Comparison of ENCODE assay signal across 8 mouse cellular contexts in genomic region chr7:3411160-3411941, GRCm38 (mm10). TPM values are rescaled to one million over a fixed set of nuclear protein-coding genes. Genes with fewer than 3 reads are reported as not detected.
DNase-seq lines count a peak whose midpoint lies in the region; ATAC-seq and TF ChIP-seq lines count a peak whose summit lies in the region.

No protein-coding gene starts in this region.

- H3K4me3 ChIP-seq in layer of hippocampus, adult 2 months: peak overlapping the region; percentile 51
- peak overlapping the region; percentile 41 for H3K4me3 ChIP-seq in embryonic facial prominence, embryonic 14.5 days (ENCODE audit: low read depth, low read length)
- H3K4me3 ChIP-seq in intestine, embryonic 15.5 days (replicated peaks): peak overlapping the region; percentile 30
- no peak overlapping the region for H3K4me3 ChIP-seq in liver, postnatal 0 days (ENCODE audit: low read depth, low read length)

- peak; percentile 95 for ATAC-seq in embryonic facial prominence, embryonic 14.5 days (ENCODE audit: low read depth)
- ATAC-seq in intestine, embryonic 15.5 days: peak; percentile 87
- no peak for ATAC-seq in liver, postnatal 0 days

- H3K27me3 ChIP-seq in embryonic facial prominence, embryonic 14.5 days (replicated peaks; ENCODE audit: control insufficient read depth, insufficient read depth, low read length): peaks cover 49% of the 10 kb centered on the region
- H3K27me3 ChIP-seq in intestine, embryonic 15.5 days (replicated peaks): peaks cover 56% of the 10 kb centered on the region
- peaks cover 62% of the 10 kb centered on the region for H3K27me3 ChIP-seq in liver, postnatal 0 days (ENCODE audit: insufficient read depth, low read length)

- DNase-seq in layer of hippocampus, adult 2 months (ENCODE audit: low spot score in 2 of 2): no peak
- DNase-seq in layer of hippocampus, postnatal 25 days (ENCODE audit: extremely low spot score in 1 of 2, low spot score in 1 of 2): no peak
- DNase-seq in adrenal gland, postnatal 14 days: peak; percentile 66
- peak; percentile 93 for DNase-seq in embryonic facial prominence, embryonic 14.5 days (ENCODE audit: low spot score)
- no peak for DNase-seq in liver, postnatal 0 days
- DNase-seq in retina, postnatal 1 day: peak; percentile 92
- DNase-seq in urinary bladder, postnatal 10 days (ENCODE audit: low spot score): no peak

- H3K9me3 ChIP-seq in embryonic facial prominence, embryonic 14.5 days (ENCODE audit: control insufficient read depth, low read length): no peaks in the 10 kb centered on the region
- no peaks in the 10 kb centered on the region for H3K9me3 ChIP-seq in intestine, embryonic 15.5 days
- H3K9me3 ChIP-seq in liver, postnatal 0 days (ENCODE audit: low read length): no peaks in the 10 kb centered on the region

- no peaks in the 10 kb centered on the region for H3K36me3 ChIP-seq in embryonic facial prominence, embryonic 14.5 days (ENCODE audit: control insufficient read depth, insufficient read depth, low read length)
- H3K36me3 ChIP-seq in intestine, embryonic 15.5 days: no peaks in the 10 kb centered on the region
- no peaks in the 10 kb centered on the region for H3K36me3 ChIP-seq in liver, postnatal 0 days (replicated peaks; ENCODE audit: insufficient read depth, low read length)

- 0 out of 2 replicates have a peak, but pooled peaks have one; percentile 25 for TF ChIP-seq CTCF in layer of hippocampus, adult 2 months (conservative IDR thresholded peaks at IDR 0.05)
- TF ChIP-seq CTCF in liver, postnatal 0 days (IDR thresholded peaks at IDR 0.05; ENCODE audit: low read depth): no peak

- H3K27ac ChIP-seq in layer of hippocampus, adult 2 months: peak overlapping the region; percentile 72
- H3K27ac ChIP-seq in embryonic facial prominence, embryonic 14.5 days (replicated peaks; ENCODE audit: low read depth, low read length): no peak overlapping the region
- H3K27ac ChIP-seq in intestine, embryonic 15.5 days: no peak overlapping the region
- no peak overlapping the region for H3K27ac ChIP-seq in liver, postnatal 0 days (ENCODE audit: low read depth)

- under 1% methylated on average over 33 of the region's 33 CpGs for WGBS in embryonic facial prominence, embryonic 14.5 days
- under 1% methylated on average over 33 of the region's 33 CpGs for WGBS in intestine, embryonic 15.5 days
- 2% methylated on average over 33 of the region's 33 CpGs for WGBS in liver, postnatal 0 days (ENCODE audit: insufficient replicate concordance)

- H3K4me1 ChIP-seq in embryonic facial prominence, embryonic 14.5 days (ENCODE audit: control insufficient read depth, insufficient read depth, low read length): peaks cover 10% of the 10 kb centered on the region; the same call in 1 of the 2 replicates
- peaks cover 16% of the 10 kb centered on the region; the same call in 1 of the 2 replicates for H3K4me1 ChIP-seq in intestine, embryonic 15.5 days (replicated peaks)
- no peaks in the 10 kb centered on the region; the same call in 1 of the 2 replicates for H3K4me1 ChIP-seq in liver, postnatal 0 days (ENCODE audit: insufficient read depth)

- no peak for TF ChIP-seq EP300 in liver, postnatal 0 days (IDR thresholded peaks at IDR 0.05; ENCODE audit: low read depth)

- peak overlapping the region; percentile 79 for H3K4me2 ChIP-seq in embryonic facial prominence, embryonic 14.5 days (ENCODE audit: low read depth, low read length)
- peak overlapping the region; percentile 70 for H3K4me2 ChIP-seq in intestine, embryonic 15.5 days (replicated peaks)
- H3K4me2 ChIP-seq in liver, postnatal 0 days (ENCODE audit: low read depth, low read length): peak overlapping the region; percentile 28; the same call in 1 of the 2 replicates

- peak overlapping the region; percentile 38 for H3K9ac ChIP-seq in embryonic facial prominence, embryonic 14.5 days (ENCODE audit: low read depth, low read length)
- H3K9ac ChIP-seq in intestine, embryonic 15.5 days: peak overlapping the region; percentile 23; the same call in 1 of the 2 replicates
- no peak overlapping the region for H3K9ac ChIP-seq in liver, postnatal 0 days (replicated peaks)

RNA-seq across cellular contexts. Expression of gene Cacng6, which starts 12.6 kb away (rescaled TPM):
- 1 to 10 TPM; 1.9 to 2.2 TPM for total RNA-seq in layer of hippocampus, adult 2 months (2021)
- total RNA-seq in layer of hippocampus, postnatal 25 days (2021): 1 to 10 TPM; 1.3 to 2.2 TPM
- total RNA-seq in adrenal gland, postnatal 14 days (2021): not detected in 2 replicates
- 13.0 and 14.5 TPM in 2 replicates for polyA plus RNA-seq in embryonic facial prominence, embryonic 14.5 days (2014; fragmentation: Nextera tagmentation; extraction: Ambion mirVana)
- 0.33 TPM in 1 of 2 replicates, not detected in the other for polyA plus RNA-seq in intestine, embryonic 15.5 days (2015; fragmentation: Nextera tagmentation; extraction: Ambion mirVana)
- polyA plus RNA-seq in liver, postnatal 0 days (2015; fragmentation: Nextera tagmentation; extraction: Ambion mirVana): 0.30 TPM in 1 of 2 replicates, not detected in the other

RNA-seq across cellular contexts. Expression of gene Cacng8, which starts 20.9 kb away (rescaled TPM):
- total RNA-seq in layer of hippocampus, adult 2 months (2021): 100 to 1,000 TPM; 411 to 415 TPM
- total RNA-seq in layer of hippocampus, postnatal 25 days (2021): 100 to 1,000 TPM; 380 to 428 TPM
- 2.8 and 4.3 TPM in 2 replicates for total RNA-seq in adrenal gland, postnatal 14 days (2021)
- 1.3 and 3.3 TPM in 2 replicates for polyA plus RNA-seq in embryonic facial prominence, embryonic 14.5 days (2014; fragmentation: Nextera tagmentation; extraction: Ambion mirVana)
- 2.0 and 2.2 TPM in 2 replicates for polyA plus RNA-seq in intestine, embryonic 15.5 days (2015; fragmentation: Nextera tagmentation; extraction: Ambion mirVana)
- not detected in 2 replicates for polyA plus RNA-seq in liver, postnatal 0 days (2015; fragmentation: Nextera tagmentation; extraction: Ambion mirVana)

Comparison
In these comparisons a context has a peak if more than half of its experiments do, and no peak if none do; other contexts are left out.
1. DNase-seq: peak in adrenal gland, postnatal 14 days (single experiment), embryonic facial prominence, embryonic 14.5 days (single experiment) and retina, postnatal 1 day (single experiment); none in layer of hippocampus, adult 2 months (0 of 2), layer of hippocampus, postnatal 25 days (0 of 2), liver, postnatal 0 days (single experiment) and urinary bladder, postnatal 10 days (single experiment).
2. H3K4me2 ChIP-seq: peak in every context shown above with its lines; median percentile 79 in embryonic facial prominence, embryonic 14.5 days; 70 in intestine, embryonic 15.5 days; 28 in liver, postnatal 0 days.
3. RNA of gene Cacng8, which starts 20.9 kb away (total RNA-seq): 380 to 428 TPM in layer of hippocampus, postnatal 25 days and 411 to 415 TPM in layer of hippocampus, adult 2 months; 2.8 to 4.3 TPM in adrenal gland, postnatal 14 days; every median in the first group is over 10 times any median in the second.